Mouse (Mus musculus) kidney, postnatal 14 days (tissue): ENCODE results near the gene Klhl31.
A peak's percentile ranks its signal among the peaks of the same experiment; 100 is the strongest.

ENCODE experiments used
- DNase-seq: peaks from one replicate; pipeline ENCODE4 v3.0.0; 2022; ENCODE audit warnings: mixed read lengths

Gene Klhl31

GRCm38 (mm10) chr9:77624171-77624570 lies 12.1 kb upstream of the Klhl31 start:
- no peak for DNase-seq

- no peak for DNase-seq
Measured at GRCm38 (mm10) chr9:77628676-77629075, 7.6 kb upstream of the Klhl31 start.

- DNase-seq, result no peak
Measured at GRCm38 (mm10) chr9:77629708-77630107, 6.6 kb upstream of the Klhl31 start.

- DNase-seq, result no peak
Measured at GRCm38 (mm10) chr9:77630764-77631163, 5.5 kb upstream of the Klhl31 start.

GRCm38 (mm10) chr9:77632432-77632831 lies 3.9 kb upstream of the Klhl31 start:
- no peak for DNase-seq

- no peak for DNase-seq
Measured at GRCm38 (mm10) chr9:77636003-77636402, 297 bp upstream of the Klhl31 start.

GRCm38 (mm10) chr9:77637357-77637756 lies 1.1 kb downstream of the Klhl31 start:
- DNase-seq, result no peak

- DNase-seq, result no peak
Measured at GRCm38 (mm10) chr9:77645176-77645575, 8.9 kb downstream of the Klhl31 start.

GRCm38 (mm10) chr9:77651847-77652246 lies 15.5 kb downstream of the Klhl31 start:
- DNase-seq, result no peak

GRCm38 (mm10) chr9:77653907-77654306 lies 17.6 kb downstream of the Klhl31 start:
- no peak for DNase-seq

- peak; percentile 52 for DNase-seq
Measured at GRCm38 (mm10) chr9:77655181-77655934, 19.1 kb downstream of the Klhl31 start.

GRCm38 (mm10) chr9:77655935-77656288 lies 19.6 kb downstream of the Klhl31 start:
- DNase-seq, result peak; percentile 56

GRCm38 (mm10) chr9:77662917-77663316 lies 26.6 kb downstream of the Klhl31 start:
- peak; percentile 28 for DNase-seq

- DNase-seq, result no peak
Measured at GRCm38 (mm10) chr9:77670095-77670494, 33.8 kb downstream of the Klhl31 start.

- DNase-seq, result no peak
Measured at GRCm38 (mm10) chr9:77671004-77671403, 34.7 kb downstream of the Klhl31 start.

GRCm38 (mm10) chr9:77673218-77673617 lies 36.9 kb downstream of the Klhl31 start:
- DNase-seq, result no peak

- peak; percentile 37 for DNase-seq
Measured at GRCm38 (mm10) chr9:77673986-77674385, 37.7 kb downstream of the Klhl31 start.

GRCm38 (mm10) chr9:77684938-77685337 lies 48.6 kb downstream of the Klhl31 start:
- no peak for DNase-seq

- no peak for DNase-seq
Measured at GRCm38 (mm10) chr9:77685825-77686500, 49.7 kb downstream of the Klhl31 start.

GRCm38 (mm10) chr9:77692707-77693106 lies 56.4 kb downstream of the Klhl31 start:
- DNase-seq, result no peak

GRCm38 (mm10) chr9:77693405-77693804 lies 57.1 kb downstream of the Klhl31 start:
- peak; percentile 27 for DNase-seq

GRCm38 (mm10) chr9:77695586-77695985 lies 59.3 kb downstream of the Klhl31 start:
- peak; percentile 20 for DNase-seq

- no peak for DNase-seq
Measured at GRCm38 (mm10) chr9:77703476-77703875, 67.2 kb downstream of the Klhl31 start.

GRCm38 (mm10) chr9:77704108-77704507 lies 67.8 kb downstream of the Klhl31 start:
- DNase-seq, result no peak

GRCm38 (mm10) chr9:77706515-77706914 lies 70.2 kb downstream of the Klhl31 start:
- no peak for DNase-seq
